Mouse (Mus musculus) spleen, embryonic (tissue): ENCODE data around the gene Olfr978.
"Not testable (repeated sequence)": the region's sequence is repeated elsewhere in the genome, so short reads cannot be mapped to it uniquely, and the experiment has no call there.

ENCODE experiments used
- CTCF ChIA-PET: fragments of 350-600 bp; sonication (Branson Sonifier 250); formaldehyde crosslinking; loops from one replicate; lab custom pipeline; 2022; lab: Charles Lee

Gene Olfr978

GRCm38 (mm10) chr9:39991813-39992212 is at the start of gene Olfr978:
Gene Olfr978, plus strand, starts transcription at chr9:39992113.
- CTCF ChIA-PET: no interaction called here

DNA sequence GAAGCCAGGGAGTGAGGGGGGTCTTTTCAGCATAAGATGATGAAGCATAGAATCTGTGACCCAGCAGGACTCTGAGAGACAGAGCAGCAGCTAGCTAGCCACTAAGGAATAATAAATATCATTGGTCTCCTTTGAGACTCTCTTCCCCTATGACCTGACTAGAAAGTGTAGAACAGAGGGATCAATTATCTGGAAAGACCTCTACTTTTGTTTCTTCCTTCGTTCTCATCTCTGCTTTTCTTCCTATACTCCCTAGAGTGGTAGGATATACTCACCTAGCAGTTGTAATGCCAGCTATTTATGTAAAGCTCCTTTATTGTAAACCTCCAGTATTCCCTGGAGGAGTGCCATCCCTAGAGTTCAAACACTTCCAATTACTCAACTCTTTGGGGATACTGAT is 40.0 kb upstream of the Olfr978 start, which contains the start of gene Olfr975:
Gene Olfr975, minus strand, starts transcription at position 101 of the 400 bp plus-strand sequence.
- CTCF ChIA-PET: no interaction called here

DNA sequence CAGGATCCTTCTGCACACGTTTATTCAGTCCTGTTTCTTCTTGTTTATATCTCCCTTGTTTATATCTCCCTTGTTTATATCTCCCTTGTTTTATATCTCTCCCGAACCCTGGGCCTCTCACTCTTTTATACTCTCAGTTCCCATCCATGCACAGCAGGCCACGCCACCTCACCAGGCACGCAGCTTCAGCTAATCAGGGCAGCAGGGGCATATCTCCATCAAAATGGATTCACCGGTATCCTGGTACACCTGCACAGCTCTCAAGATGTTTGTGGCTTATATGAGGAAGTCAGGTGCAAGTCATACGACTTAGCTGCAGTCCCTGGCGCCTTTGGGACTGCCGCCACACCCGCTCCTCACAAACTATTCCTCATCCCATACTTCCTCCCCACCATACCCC is 30.9 kb upstream of the Olfr978 start, which contains the start of gene Olfr976:
Gene Olfr976, minus strand, starts transcription at position 101 of the 400 bp plus-strand sequence.
- CTCF ChIA-PET: not testable (repeated sequence)

DNA sequence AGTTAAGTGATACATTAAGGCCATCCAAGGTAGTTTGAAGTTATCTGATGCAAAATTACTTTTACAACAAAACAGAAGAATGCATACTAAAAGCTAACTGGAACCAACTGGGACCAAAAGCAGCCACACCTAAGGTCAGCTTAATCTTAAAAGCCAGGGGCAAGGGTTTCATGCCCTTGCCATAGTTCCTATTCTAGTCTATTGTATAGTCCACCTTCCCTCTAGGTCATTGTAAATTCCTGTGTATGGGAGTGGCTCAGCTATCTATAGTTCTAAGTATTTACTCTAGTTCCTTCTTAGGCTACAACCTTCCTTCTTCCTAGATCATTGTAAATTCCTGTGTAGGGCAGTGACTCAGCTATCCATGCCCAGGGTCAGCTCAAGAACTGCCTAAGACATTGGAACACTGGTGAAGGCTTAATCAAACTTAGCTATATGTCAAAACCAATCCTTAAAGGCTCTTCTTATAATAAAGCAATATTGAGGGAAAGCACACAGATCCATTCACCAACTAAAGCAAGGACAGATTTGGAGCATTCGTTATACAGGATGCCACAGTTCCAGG is 15.2 kb upstream of the Olfr978 start:
- CTCF ChIA-PET: not testable (repeated sequence)

GRCm38 (mm10) chr9:40003365-40003764 is 11.5 kb downstream of the Olfr978 start, which contains the start of gene Olfr979:
Gene Olfr979, minus strand, starts transcription at chr9:40003465.
- CTCF ChIA-PET: no interaction called here

- CTCF ChIA-PET: no interaction called here
Observed at GRCm38 (mm10) chr9:40009482-40009881, 17.6 kb downstream of the Olfr978 start, which contains the start of gene Olfr980. Gene Olfr980, minus strand, starts transcription at chr9:40009582.

- CTCF ChIA-PET: no interaction called here
Observed at GRCm38 (mm10) chr9:40021164-40021563, 29.3 kb downstream of the Olfr978 start, which contains the start of gene Olfr981. Gene Olfr981, plus strand, starts transcription at chr9:40021464.
